Mouse (Mus musculus) myocyte (in vitro differentiated cells): ENCODE measurements at regions not wholly inside any gene's neighbourhood (a gene's known extent, or its start where the extent isn't known, plus 50 kb on each side); places are given as distances from the start of the nearest gene placed in this dataset.

Source experiments
- CEBPB ChIP-seq: IDR thresholded peaks from 2 replicates; pipeline ENCODE4 v1.6.1; 2011; ENCODE audit warnings: mild to moderate bottlenecking, moderate library complexity; ENCODE audit not compliant: poor library complexity, insufficient read depth, severe bottlenecking
- MAX ChIP-seq: IDR thresholded peaks from one replicate; pipeline ENCODE4 v1.6.1; 2011; ENCODE audit warnings: low read depth, mild to moderate bottlenecking, control low read depth
- MYOD1 ChIP-seq, 3 experiments: IDR thresholded peaks; one replicate each; pipeline ENCODE4 v1.6.1; 2011; ENCODE audit warnings: control low read depth in 2 of 3, low read depth in 2 of 3, mild to moderate bottlenecking in 2 of 3, moderate library complexity in 1 of 3; ENCODE audit not compliant: insufficient read length in 2 of 3, control insufficient read depth in 1 of 3
- POLR2A ChIP-seq: IDR thresholded peaks from one replicate; pipeline ENCODE4 v1.6.1; 2011; ENCODE audit warnings: low read depth, mild to moderate bottlenecking, control low read depth, moderate library complexity; ENCODE audit not compliant: insufficient read length
- TCF12 ChIP-seq: IDR thresholded peaks from one replicate; pipeline ENCODE4 v1.6.1; 2011; ENCODE audit warnings: mild to moderate bottlenecking, control low read depth; ENCODE audit not compliant: poor library complexity, insufficient read depth, severe bottlenecking

DNA sequence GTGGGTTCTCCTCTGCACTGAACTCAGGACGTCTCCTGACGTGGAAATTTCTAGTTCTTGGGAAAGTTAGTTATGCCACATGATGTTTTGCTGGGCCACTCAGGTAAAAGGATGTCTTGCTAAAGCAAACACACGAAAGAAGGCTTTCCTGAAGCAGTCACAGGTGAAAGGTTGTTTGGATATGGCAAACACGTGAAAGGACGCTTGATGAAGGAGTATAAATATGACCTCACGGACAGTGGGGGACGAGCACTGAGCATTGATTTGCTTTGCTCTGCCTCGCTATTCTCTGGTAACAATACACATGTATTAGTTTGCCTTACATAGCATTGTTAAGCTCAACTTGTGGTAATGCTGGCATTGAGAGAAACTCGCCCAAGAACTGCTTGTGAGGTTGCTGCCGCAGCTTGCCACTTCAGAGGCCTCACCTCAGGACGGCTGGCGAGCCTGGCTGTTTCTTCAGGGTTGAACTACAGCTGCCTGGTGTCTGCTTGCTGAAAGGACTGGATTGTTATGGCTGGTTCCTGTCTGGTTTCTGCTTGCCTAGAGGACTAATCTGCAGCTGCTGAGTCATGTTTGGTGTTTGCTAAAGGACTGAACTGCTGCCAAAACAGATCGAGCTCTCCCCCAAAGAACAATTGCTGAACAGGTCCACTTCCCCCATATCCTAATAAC, 261.0 kb downstream of the Cdh26 start:
- TF ChIP-seq TCF12 (no peak), MAX (no peak), POLR2A (no peak), MYOD1 (IDR thresholded peaks at IDR 0.05; ENCODE audit: control insufficient read depth in 1 of 3, insufficient read length in 2 of 3, low read depth in 2 of 3) (no peak), CEBPB (no peak)
